Mouse (Mus musculus) embryonic facial prominence, embryonic 14.5 days (tissue): ENCODE measurements at regions not wholly inside any gene's neighbourhood (a gene's known extent, or its start where the extent isn't known, plus 50 kb on each side); places are given as distances from the start of the nearest gene placed in this dataset.
A peak's percentile ranks its signal among the peaks of the same experiment; 100 is the strongest.

ENCODE experiments used
- ATAC-seq: fragments of 200-750 bp; cut with Nextera tagmentation; 2 replicates; pipeline ENCODE4 v1.8.0; 2017; ENCODE audit warnings: low read depth, moderate number of reproducible peaks, moderate TSS enrichment
- DNase-seq: peaks from one replicate; pipeline ENCODE4 v3.0.0-alpha.2; 2015; ENCODE audit warnings: low spot score
- H3K27ac ChIP-seq: fragments of 300-500 bp; sonication (generic); replicated peaks from 2 replicates; pipeline ENCODE4 v1.5.1; 2014; ENCODE audit warnings: low read depth, mild to moderate bottlenecking, low read length, moderate library complexity
- H3K27me3 ChIP-seq: fragments of 300-500 bp; sonication (generic); replicated peaks from 2 replicates; pipeline ENCODE4 v1.6.1; 2014; ENCODE audit warnings: low read length; ENCODE audit not compliant: control insufficient read depth, insufficient read depth
- H3K36me3 ChIP-seq: fragments of 300-500 bp; sonication (generic); 2 replicates; pipeline ENCODE4 v1.6.1; 2014; ENCODE audit warnings: low read length, mixed read lengths; ENCODE audit not compliant: control insufficient read depth, insufficient read depth
- H3K4me1 ChIP-seq: fragments of 300-500 bp; sonication (generic); 2 replicates; pipeline ENCODE4 v1.6.1; 2014; ENCODE audit warnings: antibody characterized with exemption, low read length; ENCODE audit not compliant: control insufficient read depth, insufficient read depth
- H3K4me2 ChIP-seq: fragments of 300-500 bp; sonication (generic); 2 replicates; pipeline ENCODE4 v1.6.1; 2014; ENCODE audit warnings: low read depth, mild to moderate bottlenecking, low read length, moderate library complexity, mixed read lengths
- H3K4me3 ChIP-seq: fragments of 300-500 bp; sonication (generic); 2 replicates; pipeline ENCODE4 v1.5.1; 2014; ENCODE audit warnings: low read depth, mild to moderate bottlenecking, low read length
- H3K9ac ChIP-seq: fragments of 300-500 bp; sonication (generic); 2 replicates; pipeline ENCODE4 v1.6.1; 2014; ENCODE audit warnings: low read depth, mild to moderate bottlenecking, low read length, moderate library complexity, mixed read lengths
- H3K9me3 ChIP-seq: fragments of 300-500 bp; sonication (generic); 2 replicates; pipeline ENCODE4 v1.6.1; 2016; ENCODE audit warnings: low read length; ENCODE audit not compliant: control insufficient read depth
- WGBS: fragments of 180-500 bp; shearing (Covaris S2); extraction: QIAGEN DNeasy Blood & Tissue Kit; methylation state at CpG from one replicate; pipeline ENCODE4 v1.1.7; 2014; 5-methylcytosine and 5-hydroxymethylcytosine counted together

DNA sequence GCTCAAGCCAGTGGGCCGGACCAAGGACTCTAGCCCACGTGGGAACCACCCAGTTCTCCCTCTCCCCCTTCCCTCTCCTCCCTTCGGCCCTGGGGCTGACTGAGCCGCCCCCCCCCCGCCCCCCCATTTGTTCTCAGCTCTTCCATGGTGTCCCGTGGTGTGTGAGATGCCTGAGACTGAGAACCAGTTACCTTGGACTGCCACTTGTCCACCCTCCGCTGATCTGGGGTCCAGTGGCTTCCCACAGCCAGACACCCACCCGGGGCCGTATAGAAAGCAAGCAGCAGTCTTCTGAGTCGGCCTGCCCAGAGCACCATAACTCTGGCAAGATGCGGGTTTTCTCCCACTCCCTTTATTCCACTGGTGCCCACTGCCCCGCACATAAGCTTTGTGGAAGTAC is 316.2 kb upstream of the A1bg start:
- peak overlapping the region; percentile 33; the same call in 1 of the 2 replicates for H3K27ac ChIP-seq
- no peaks in the 10 kb centered on the region for H3K9me3 ChIP-seq
- WGBS = 56% methylated on average over 11 of the region's 12 CpGs
- peaks cover 22% of the 10 kb centered on the region for H3K4me1 ChIP-seq
- peak; percentile 41 for ATAC-seq
- peak overlapping the region; percentile 27 for H3K4me2 ChIP-seq
- H3K4me3 ChIP-seq = no peak overlapping the region
- no peak overlapping the region for H3K9ac ChIP-seq
- no peaks in the 10 kb centered on the region for H3K27me3 ChIP-seq
- no peaks in the 10 kb centered on the region for H3K36me3 ChIP-seq
- no peak for DNase-seq

DNA sequence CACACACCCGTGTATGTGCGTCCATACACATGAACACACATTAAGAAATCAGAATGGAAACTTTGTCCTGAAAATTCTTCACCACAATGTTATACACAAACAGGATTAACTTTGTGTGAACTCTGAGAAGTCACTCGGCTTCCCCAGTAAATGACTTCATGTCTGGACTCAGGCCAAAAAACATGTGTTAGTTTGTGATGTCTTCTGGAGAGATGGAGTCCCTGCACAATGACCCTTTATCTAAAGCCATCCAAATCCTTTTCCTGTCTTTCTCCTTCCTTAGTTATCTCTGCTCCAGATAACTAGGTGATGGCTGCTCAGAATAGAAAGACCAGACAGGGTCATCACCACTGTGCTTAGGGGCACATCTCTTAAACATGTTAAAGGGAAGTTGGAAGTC is 306.8 kb upstream of the A1bg start:
- ATAC-seq = no peak
- Histone ChIP-seq H3K4me3 (no peak overlapping the region), H3K4me1 (no peaks in the 10 kb centered on the region), H3K9me3 (no peaks in the 10 kb centered on the region), H3K27me3 (no peaks in the 10 kb centered on the region), H3K36me3 (no peaks in the 10 kb centered on the region), H3K9ac (no peak overlapping the region), H3K4me2 (no peak overlapping the region), H3K27ac (no peak overlapping the region)
- peak; percentile 71 for DNase-seq
- 68% methylated on average over 3 of the region's 3 CpGs for WGBS

DNA sequence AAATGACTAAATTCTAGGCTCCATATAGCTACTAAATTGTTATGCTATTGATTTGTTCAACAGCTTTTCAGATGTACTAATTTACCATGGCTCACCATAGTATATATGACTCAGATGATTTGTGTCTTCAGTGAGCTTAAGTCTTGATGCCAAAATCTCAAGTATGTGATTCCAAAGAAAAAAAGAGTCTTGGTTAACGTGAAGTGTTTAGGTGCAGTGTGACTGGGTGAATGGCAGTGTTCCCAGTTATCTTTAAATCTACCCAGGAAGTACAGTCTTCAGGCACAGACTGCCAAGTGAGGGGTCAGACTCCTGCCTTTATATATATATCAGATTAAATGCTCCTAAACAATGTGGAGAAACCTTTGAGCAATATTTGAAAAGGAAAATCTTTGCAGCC is 300.1 kb upstream of the A1bg start:
- H3K4me3 ChIP-seq = no peak overlapping the region
- H3K27me3 ChIP-seq = no peaks in the 10 kb centered on the region
- ATAC-seq (no peak), DNase-seq (no peak)
- no peak overlapping the region for H3K4me2 ChIP-seq
- H3K9ac ChIP-seq = no peak overlapping the region
- 46% methylated on average over 1 of the region's 1 CpGs for WGBS
- no peaks in the 10 kb centered on the region for H3K36me3 ChIP-seq
- H3K27ac ChIP-seq = no peak overlapping the region
- no peaks in the 10 kb centered on the region for H3K4me1 ChIP-seq
- H3K9me3 ChIP-seq = no peaks in the 10 kb centered on the region

DNA sequence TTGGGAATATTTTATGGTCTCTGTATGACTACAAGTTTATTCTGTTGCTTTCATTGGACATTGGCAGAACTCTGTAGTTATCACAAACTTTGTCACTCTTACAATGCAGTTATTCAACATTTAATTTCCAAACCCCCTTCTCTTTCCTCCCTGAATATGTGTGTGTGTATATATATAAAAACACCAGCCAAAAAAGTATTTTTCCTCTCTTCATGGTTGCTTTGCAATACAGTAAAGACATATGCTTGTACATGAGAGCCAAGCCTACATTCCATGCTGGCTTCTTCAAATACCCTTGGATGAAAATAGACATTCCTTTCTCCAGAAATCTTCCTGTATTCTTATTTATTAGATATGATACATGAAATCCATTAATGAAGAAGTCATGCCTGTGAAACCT is 287.3 kb upstream of the A1bg start:
- H3K36me3 ChIP-seq = no peaks in the 10 kb centered on the region
- H3K4me1 ChIP-seq = no peaks in the 10 kb centered on the region
- peak; percentile 71 for DNase-seq
- no peaks in the 10 kb centered on the region for H3K9me3 ChIP-seq
- no peak overlapping the region for H3K4me3 ChIP-seq
- H3K9ac ChIP-seq = no peak overlapping the region
- ATAC-seq = no peak
- no peaks in the 10 kb centered on the region for H3K27me3 ChIP-seq
- H3K27ac ChIP-seq = no peak overlapping the region
- H3K4me2 ChIP-seq = no peak overlapping the region

DNA sequence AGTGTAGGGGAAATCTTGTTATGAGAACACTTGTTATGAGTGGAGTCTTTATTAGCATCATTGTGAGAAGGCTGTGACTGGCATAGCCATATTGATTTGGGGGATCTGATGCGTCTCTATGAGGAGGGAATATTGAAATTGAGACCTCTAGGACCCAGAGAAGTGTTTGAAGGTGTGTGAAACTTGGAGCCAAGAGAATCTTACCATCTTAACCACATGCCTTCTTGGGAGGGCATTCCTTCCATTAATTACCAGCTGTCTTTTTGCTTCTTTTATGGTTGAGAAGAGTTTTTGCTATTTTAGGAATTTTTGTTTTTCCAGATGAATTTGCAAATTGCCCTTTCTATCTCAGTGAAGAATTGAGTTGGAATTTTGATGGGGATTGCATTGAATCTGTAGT is 267.2 kb upstream of the A1bg start:
- no peaks in the 10 kb centered on the region for H3K4me1 ChIP-seq
- peak overlapping the region; percentile 39; the same call in 1 of the 2 replicates for H3K27ac ChIP-seq
- no peak overlapping the region for H3K4me2 ChIP-seq
- H3K9me3 ChIP-seq = no peaks in the 10 kb centered on the region
- 80% methylated on average over 1 of the region's 1 CpGs for WGBS
- no peak for DNase-seq
- no peaks in the 10 kb centered on the region for H3K27me3 ChIP-seq
- no peak overlapping the region for H3K9ac ChIP-seq
- no peaks in the 10 kb centered on the region for H3K36me3 ChIP-seq
- ATAC-seq = no peak
- no peak overlapping the region for H3K4me3 ChIP-seq

DNA sequence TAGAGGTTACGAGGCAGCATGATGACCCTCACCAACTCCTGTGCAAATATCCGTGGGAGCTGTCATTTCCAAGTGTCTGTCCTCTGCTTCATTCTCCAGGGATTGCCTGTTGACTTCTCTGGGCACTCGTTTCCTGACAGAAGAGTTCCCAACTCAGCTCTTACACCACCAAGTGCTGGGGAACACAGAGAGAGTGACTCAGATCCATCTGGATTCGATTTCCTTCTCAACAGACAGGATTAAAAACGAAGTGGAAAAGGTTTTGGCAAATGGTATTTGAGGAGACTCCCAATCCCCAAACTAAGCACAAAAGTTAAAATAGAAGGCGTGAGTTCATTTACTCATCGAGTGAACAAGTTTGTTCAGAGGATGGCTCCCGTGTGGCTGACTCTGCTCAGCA is 266.7 kb upstream of the A1bg start:
- H3K4me2 ChIP-seq = no peak overlapping the region
- H3K36me3 ChIP-seq = no peaks in the 10 kb centered on the region
- 24% methylated on average over 8 of the region's 8 CpGs for WGBS
- peak overlapping the region; percentile 39; the same call in 1 of the 2 replicates for H3K27ac ChIP-seq
- no peaks in the 10 kb centered on the region for H3K9me3 ChIP-seq
- ATAC-seq (no peak), DNase-seq (peak; percentile 81)
- peaks cover 3% of the 10 kb centered on the region for H3K4me1 ChIP-seq
- H3K4me3 ChIP-seq = no peak overlapping the region
- H3K27me3 ChIP-seq = no peaks in the 10 kb centered on the region
- H3K9ac ChIP-seq = no peak overlapping the region

DNA sequence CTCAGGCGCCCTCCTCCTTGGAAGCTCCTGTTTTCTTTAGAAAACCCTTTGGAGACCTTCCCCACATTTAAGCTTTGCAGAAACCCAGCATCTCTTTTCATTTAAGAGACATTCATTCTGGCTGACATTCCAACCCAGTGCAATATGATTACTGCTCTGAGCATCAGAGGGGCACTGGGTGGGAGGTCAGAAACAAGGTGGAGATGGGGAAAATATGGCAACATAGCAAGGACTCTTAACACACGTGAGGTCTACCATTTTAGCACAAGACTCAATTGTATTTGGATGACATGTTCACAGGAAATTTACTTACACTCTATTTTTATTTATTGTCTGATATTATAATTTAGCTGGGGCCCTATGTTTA is 261.8 kb upstream of the A1bg start:
- peaks cover 19% of the 10 kb centered on the region for H3K4me1 ChIP-seq
- no peak overlapping the region for H3K9ac ChIP-seq
- 41% methylated on average over 2 of the region's 2 CpGs for WGBS
- H3K4me2 ChIP-seq = no peak overlapping the region
- no peak overlapping the region for H3K4me3 ChIP-seq
- H3K27me3 ChIP-seq = no peaks in the 10 kb centered on the region
- peak overlapping the region; percentile 33; the same call in 1 of the 2 replicates for H3K27ac ChIP-seq
- H3K9me3 ChIP-seq = no peaks in the 10 kb centered on the region
- no peak for ATAC-seq
- DNase-seq = no peak
- H3K36me3 ChIP-seq = no peaks in the 10 kb centered on the region

DNA sequence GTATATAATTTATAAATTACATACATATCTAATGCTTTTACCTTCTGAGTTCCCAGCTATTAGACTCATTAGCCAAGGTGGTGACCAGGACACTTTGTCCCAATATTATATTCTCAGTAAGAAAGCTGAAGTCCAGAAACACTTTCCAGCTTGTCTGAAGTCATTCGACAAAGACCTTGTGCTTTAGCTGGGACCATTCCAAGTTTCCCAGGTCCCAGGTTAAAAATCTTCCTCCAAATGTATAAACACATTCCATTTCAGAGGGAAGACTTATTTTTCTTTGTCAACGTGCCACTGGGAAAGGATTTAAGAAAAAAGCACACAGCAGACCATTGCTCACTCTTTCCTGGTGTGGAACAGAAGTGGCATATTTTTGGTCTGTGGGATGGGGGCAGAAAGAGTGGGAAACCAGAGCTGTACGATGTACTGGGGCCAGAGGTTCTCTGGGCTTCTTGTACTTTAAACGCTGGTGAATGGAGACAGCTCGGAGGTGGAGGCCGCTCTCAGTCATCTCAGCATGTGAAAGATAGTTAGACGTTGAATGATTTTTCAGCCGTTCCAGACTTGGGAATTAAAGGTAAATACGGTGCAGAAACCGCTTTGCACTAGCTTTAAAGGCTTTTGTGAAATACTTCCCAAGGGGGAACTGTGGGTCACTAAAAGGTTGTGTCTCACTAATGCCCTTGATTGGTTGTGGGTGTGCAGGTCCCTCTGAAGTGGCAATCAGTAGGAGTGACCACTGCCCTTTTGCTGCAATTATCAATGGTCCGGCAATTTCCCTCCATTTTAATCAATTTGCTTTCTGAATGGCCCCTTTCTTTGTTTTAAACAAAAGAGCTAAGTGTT is 261.2 kb upstream of the A1bg start:
- 24% methylated on average over 11 of the region's 11 CpGs for WGBS
- no peak for ATAC-seq

DNA sequence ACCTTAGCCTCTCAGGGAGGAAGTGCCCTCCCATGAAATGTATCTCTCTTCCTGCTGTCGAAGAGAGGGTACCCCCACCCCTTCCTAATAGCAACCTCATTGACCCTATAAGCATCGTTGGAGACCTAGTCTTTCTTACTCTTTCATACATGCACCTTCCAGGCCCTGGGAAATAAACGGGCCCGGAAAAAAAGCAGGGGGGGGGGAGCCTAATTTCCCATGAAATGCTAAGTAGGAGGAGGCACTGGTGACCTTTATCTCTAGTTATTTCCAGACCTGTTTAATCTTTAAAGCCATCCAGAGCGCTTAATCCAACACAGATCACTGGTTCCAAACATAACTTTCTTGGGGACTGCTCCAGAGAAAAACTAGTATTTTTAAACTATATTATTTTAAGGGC is 260.5 kb upstream of the A1bg start:
- Histone ChIP-seq H3K27ac (no peak overlapping the region), H3K9ac (no peak overlapping the region), H3K36me3 (no peaks in the 10 kb centered on the region), H3K4me1 (peaks cover 19% of the 10 kb centered on the region), H3K4me3 (no peak overlapping the region), H3K27me3 (no peaks in the 10 kb centered on the region), H3K9me3 (no peaks in the 10 kb centered on the region), H3K4me2 (no peak overlapping the region)
- WGBS = 19% methylated on average over 5 of the region's 5 CpGs
- DNase-seq (no peak), ATAC-seq (no peak)

More for the DNA sequence above, 261.2 kb upstream of the A1bg start:
- Histone ChIP-seq H3K4me1 (peaks cover 19% of the 10 kb centered on the region), H3K27ac (peak overlapping the region; percentile 33), H3K36me3 (no peaks in the 10 kb centered on the region), H3K27me3 (no peaks in the 10 kb centered on the region), H3K9ac (no peak overlapping the region), H3K9me3 (no peaks in the 10 kb centered on the region), H3K4me3 (no peak overlapping the region), H3K4me2 (no peak overlapping the region)
- peak; percentile 55 for DNase-seq
